Mouse (Mus musculus) myocyte (in vitro differentiated cells): Measurements from ENCODE around the gene Agbl2.

ENCODE experiments used
- E2F4 ChIP-seq: IDR thresholded peaks from one replicate; pipeline ENCODE4 v1.6.1; 2011; ENCODE audit warnings: mild to moderate bottlenecking, control low read depth, moderate library complexity; ENCODE audit not compliant: insufficient read depth
- MAX ChIP-seq: IDR thresholded peaks from one replicate; pipeline ENCODE4 v1.6.1; 2011; ENCODE audit warnings: low read depth, mild to moderate bottlenecking, control low read depth
- POLR2A ChIP-seq: IDR thresholded peaks from one replicate; pipeline ENCODE4 v1.6.1; 2011; ENCODE audit warnings: low read depth, mild to moderate bottlenecking, control low read depth, moderate library complexity; ENCODE audit not compliant: insufficient read length
- POLR2AphosphoS2 ChIP-seq: IDR thresholded peaks from one replicate; pipeline ENCODE4 v1.6.1; 2011; ENCODE audit warnings: low read depth, control low read depth; ENCODE audit not compliant: insufficient read length
- TCF3 ChIP-seq: IDR thresholded peaks from one replicate; pipeline ENCODE4 v1.6.1; 2011; ENCODE audit warnings: low read depth, control low read depth; ENCODE audit not compliant: insufficient read length

GRCm38 (mm10) chr2:90781323-90781722 lies 1.2 kb upstream of the Agbl2 start:
- TF ChIP-seq POLR2AphosphoS2 (peak; percentile 28), E2F4 (no peak), POLR2A (no peak), MAX (no peak), TCF3 (no peak)
